Mouse (Mus musculus) inflammation-experienced regulatory T-cells, adult 6 months (primary cell): ENCODE results near the gene Ssxb2. TPM values are rescaled to one million over a fixed set of nuclear protein-coding genes. Genes with fewer than 3 reads are reported as not detected.
"Not testable (repeated sequence)": the region's sequence is repeated elsewhere in the genome, so short reads cannot be mapped to it uniquely, and the experiment has no call there.

Experiments used
- ATAC-seq: one replicate; pipeline ENCODE4 v1.8.0; 2017
- polyA plus RNA-seq, 3 experiments: library from polyadenylated mRNA; unstranded; fragments of 100-300 nt; shearing (Covaris generic); gene quantifications; one replicate each; pipeline ENCODE4 v1.2.1; 2017

Gene Ssxb2
- not detected for polyA plus RNA-seq

DNA sequence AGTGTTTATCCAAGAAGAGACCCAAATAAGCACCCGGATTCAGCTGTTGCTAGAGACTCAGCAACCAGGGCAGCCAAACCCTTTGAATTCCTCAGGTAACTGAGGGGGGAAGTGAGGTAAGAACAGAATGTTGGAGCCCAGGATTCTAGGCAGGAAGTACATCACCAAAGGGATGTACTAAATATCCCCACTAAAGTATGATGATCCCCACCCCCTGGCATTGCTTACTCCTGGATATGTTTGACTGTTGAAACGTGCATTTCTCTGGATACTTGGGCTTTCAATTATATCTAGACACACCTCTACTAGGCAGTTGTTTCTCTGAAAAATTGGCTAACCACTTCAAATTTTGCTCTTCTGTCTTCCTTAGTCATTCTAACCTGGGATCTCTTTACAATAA lies at the start of gene Ssxb2:
Gene Ssxb2, minus strand, starts transcription at position 101 of the 400 bp plus-strand sequence.
- not testable (repeated sequence) for ATAC-seq

DNA sequence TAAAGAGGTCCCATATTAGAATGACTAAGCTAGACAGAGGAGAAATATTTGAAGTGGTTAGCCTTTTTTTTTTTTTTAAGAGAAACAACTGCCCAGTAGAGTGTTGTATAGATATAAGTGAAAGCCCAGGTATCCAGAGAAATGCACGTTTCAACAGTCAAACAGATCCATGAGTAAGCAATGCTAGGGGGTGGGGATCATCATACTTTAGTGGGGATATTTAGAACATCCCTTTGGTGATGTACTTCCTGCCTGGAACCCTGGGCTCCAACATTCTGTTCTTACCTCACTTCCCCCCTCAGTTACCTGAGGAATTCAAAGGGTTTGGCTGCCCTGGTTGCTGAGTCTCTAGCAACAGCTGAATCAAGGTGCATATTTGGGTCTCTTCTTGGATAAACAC lies 48.5 kb downstream of the Ssxb2 start, which contains the start of gene Ssxb1:
Gene Ssxb1, plus strand, starts transcription at position 301 of the 400 bp plus-strand sequence.
- not testable (repeated sequence) for ATAC-seq

Other genes starting within 250 kb of the Ssxb2 start
- gene Ftsj1, start 209.3 kb downstream of the Ssxb2 start, polyA plus RNA-seq: 10 to 100 TPM; 17.6 to 24.1 (median 18.7) TPM
- not detected for gene Slc38a5, start 190.6 kb downstream of the Ssxb2 start, polyA plus RNA-seq
- gene Ssxb10, start 134.3 kb downstream of the Ssxb2 start, polyA plus RNA-seq: not detected
- gene Ssxb9, start 94.7 kb downstream of the Ssxb2 start, polyA plus RNA-seq: not detected
- gene Ssxb1, start 48.4 kb downstream of the Ssxb2 start, polyA plus RNA-seq: not detected
- not detected for gene Gm14459, start 63.2 kb upstream of the Ssxb2 start, polyA plus RNA-seq
- gene Ssxb6, start 86.5 kb upstream of the Ssxb2 start, polyA plus RNA-seq: not detected
- gene Ssxb3, start 130.1 kb upstream of the Ssxb2 start, polyA plus RNA-seq: not detected
- gene Ssxb8, start 229.1 kb upstream of the Ssxb2 start, polyA plus RNA-seq: not detected